Mouse (Mus musculus) spleen, adult 2 months (tissue): ENCODE results near the gene Epas1.

Source experiments
- CTCF ChIP-seq: fragments of 200-500 bp; IDR thresholded peaks from 2 replicates; pipeline ENCODE4 v1.5.1; 2011; ENCODE audit warnings: mild to moderate bottlenecking, inconsistent platforms; ENCODE audit not compliant: insufficient read depth, insufficient read length, insufficient replicate concordance; ENCODE audit errors: extremely low read depth
- POLR2A ChIP-seq: fragments of 200-500 bp; IDR thresholded peaks from 2 replicates; pipeline ENCODE4 v1.6.1; 2011; ENCODE audit warnings: low read depth, low read length, inconsistent platforms

DNA sequence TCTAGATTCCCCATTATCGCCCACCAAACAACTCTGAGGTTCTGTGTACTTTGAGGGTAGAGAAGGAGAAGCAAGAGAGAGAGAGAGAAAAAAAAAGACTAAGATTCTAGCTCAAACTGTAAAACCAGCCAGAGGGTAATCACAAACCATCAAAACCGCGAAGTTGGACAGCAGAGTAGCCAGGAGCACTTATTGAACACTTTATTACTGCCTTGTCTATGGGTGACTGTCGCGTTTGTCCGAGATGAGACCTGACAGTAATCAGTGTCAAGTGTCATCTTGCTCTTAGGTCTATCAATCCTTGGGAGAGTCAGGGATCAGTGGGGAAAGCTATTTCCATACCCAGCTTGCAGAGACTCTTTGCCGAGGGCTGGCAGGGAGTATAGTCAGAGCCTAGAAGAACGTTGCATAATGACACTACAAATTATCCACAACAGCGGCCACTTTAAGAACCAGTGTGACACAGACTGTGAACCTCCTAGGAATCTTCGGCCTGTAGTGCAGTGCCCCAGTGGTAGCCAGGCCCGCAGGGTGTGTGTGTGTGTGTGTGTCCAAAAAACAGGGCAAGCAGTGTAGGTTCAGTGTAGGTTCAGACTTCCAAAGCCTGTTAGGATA, 2.2 kb downstream of the Epas1 start:
- TF ChIP-seq CTCF, result no peak
- TF ChIP-seq POLR2A, result no peak
